Mouse (Mus musculus) brain, embryonic 14.5 days (tissue): ENCODE results near the gene Cdc42ep2. TPM values are rescaled to one million over a fixed set of nuclear protein-coding genes. Genes with fewer than 3 reads are reported as not detected.

Source experiments
- DNase-seq: peaks from one replicate; pipeline ENCODE4 v3.0.0-alpha.2; 2011; ENCODE audit warnings: low read depth
- CTCF ChIP-seq: fragments of 200-500 bp; IDR thresholded peaks from 2 replicates; pipeline ENCODE4 v1.5.1; 2012; ENCODE audit warnings: inconsistent platforms, mild to moderate bottlenecking, moderate library complexity, borderline replicate concordance; ENCODE audit not compliant: insufficient read depth, insufficient read length; ENCODE audit errors: extremely low read depth
- POLR2A ChIP-seq: fragments of 200-500 bp; IDR thresholded peaks from 2 replicates; pipeline ENCODE4 v1.6.1; 2012; ENCODE audit warnings: mild to moderate bottlenecking, inconsistent platforms, borderline replicate concordance; ENCODE audit not compliant: poor library complexity, insufficient read depth, insufficient read length, severe bottlenecking; ENCODE audit errors: extremely low read depth
- polyA plus RNA-seq: library from polyadenylated mRNA; depleted of rRNA; stranded (reverse); fragments of >200 nt; gene quantifications from 2 replicates; pipeline ENCODE4 v1.2.3, GENCODE M21; 2012; rRNA removed

Cdc42ep2 gene
- 11.7 and 13.7 TPM in 2 replicates for polyA plus RNA-seq

DNA sequence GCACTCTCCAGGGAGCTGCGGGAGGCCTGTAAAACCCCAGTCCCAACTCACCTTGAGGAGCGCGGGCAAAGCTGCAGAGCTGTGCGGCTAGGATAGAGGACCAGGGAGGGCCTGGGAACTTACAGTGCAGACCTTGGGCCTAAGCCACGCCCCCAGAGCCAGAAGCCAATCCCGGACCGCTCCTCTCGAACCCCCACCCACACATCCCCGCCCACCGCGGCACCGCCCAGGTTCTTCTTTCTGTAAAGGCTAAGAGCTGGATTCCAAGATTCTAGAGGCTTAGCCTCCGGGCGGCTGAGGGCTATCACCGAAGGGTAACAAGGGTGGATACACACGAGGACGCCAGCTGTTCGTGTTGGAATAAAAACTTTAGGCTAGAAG lies at the start of gene Cdc42ep2:
Gene Cdc42ep2, minus strand, starts transcription at position 104 of the 381 bp plus-strand sequence.
- DNase-seq, result peak; percentile 97
- no peak for TF ChIP-seq CTCF
- peak; percentile 20; the same call in 1 of the 2 replicates for TF ChIP-seq POLR2A

DNA sequence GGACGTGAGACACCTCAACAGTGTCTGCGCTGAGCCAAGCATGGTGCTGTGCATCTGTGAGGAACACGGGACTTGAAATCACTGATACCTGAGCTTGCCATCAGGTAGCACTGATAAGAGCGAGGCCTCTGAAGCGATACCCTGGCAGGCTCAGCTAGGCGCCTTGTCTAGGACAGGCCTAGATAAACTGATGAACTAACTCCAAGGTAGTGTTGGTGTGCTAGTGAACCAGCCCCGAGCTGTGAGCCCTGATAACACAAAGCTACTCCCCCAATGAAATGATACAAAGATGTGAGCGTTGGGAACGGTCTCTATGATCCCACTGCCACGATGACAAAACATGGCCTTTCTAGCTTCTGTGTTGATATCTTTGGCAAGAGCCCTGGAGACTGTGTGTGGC lies 43.0 kb upstream of the Cdc42ep2 start:
- no peak for DNase-seq
- TF ChIP-seq CTCF (no peak), POLR2A (no peak)

DNA sequence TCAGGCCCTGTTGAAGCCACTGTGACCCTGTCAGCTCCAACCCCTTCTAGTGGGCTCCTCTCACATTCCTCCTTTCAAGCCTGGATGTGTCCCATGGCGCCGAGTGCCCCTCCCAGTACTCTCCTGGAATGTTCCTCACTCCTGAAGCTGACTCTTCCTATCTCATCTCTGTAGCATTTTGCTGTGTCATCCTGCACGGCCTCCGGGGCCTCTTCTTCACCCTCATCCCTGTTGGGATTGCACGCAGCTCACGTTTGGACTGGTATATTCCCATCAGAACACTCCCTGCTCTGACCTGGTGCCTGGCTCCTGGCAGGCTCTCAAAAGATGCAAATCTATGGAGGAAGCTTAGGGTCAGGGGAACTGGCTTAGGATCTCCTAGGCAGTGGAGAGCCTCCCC lies 42.2 kb upstream of the Cdc42ep2 start:
- no peak for TF ChIP-seq POLR2A
- DNase-seq, result no peak

DNA sequence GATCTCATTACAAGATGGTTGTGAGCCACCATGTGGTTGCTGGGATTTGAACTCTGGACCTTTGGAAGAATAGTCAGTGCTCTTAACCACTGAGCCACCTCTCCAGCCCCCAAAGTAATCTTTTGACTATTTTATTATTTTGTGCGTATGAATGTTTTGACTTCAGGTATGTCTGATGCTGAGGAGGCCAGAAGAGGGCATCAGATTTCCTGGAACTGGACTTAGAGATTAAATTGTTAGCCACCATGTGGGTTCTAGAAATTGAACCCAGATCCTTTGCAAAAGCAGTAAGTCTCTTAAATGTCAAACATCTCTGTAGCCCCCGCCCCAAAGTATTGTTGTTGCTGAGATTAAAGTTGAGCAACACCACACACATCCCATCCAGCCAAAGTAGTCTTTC lies 41.3 kb upstream of the Cdc42ep2 start:
- no peak for TF ChIP-seq CTCF
- no peak for TF ChIP-seq POLR2A
- DNase-seq, result no peak

DNA sequence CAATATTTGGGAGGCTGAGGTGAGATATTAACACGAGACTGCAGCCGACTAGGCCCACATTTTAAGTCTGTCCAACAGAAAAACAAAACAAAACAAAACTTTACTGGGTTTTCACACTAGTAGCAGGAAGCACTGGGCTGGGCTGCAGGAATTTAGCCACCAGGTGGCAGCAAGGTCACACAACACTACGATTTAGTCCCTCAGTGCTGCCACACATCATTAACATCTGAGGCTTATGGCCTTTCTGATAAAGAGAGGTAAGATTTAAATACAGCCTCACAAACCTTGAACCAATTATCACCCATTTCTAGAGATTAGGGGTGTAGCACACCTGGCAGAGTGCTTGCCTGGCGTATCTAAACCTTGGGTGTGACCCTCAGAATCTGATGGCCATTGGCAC lies 40.7 kb upstream of the Cdc42ep2 start:
- peak; percentile 85 for DNase-seq
- TF ChIP-seq POLR2A (no peak), CTCF (peak; percentile 82; the same call in 1 of the 2 replicates)

DNA sequence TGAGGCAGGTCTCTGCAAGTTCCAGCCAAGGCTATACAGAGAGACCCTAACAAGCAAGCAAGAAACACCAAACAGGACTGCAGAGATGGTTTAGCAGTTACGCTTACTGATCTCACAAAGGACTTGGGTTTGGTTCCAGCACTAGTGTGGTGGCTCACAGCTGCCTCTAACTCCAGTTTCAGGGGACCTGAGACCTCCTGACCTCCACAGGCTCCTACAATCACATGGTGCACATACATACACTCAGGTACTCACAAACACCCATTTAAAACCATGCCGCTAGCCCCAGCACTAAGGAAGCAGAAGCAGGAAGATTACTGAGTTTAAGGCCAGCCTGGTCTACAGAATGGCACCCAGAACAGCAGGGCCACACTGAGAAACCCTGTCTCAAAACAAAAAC lies 40.2 kb upstream of the Cdc42ep2 start:
- no peak for TF ChIP-seq CTCF
- no peak for TF ChIP-seq POLR2A
- DNase-seq, result no peak

DNA sequence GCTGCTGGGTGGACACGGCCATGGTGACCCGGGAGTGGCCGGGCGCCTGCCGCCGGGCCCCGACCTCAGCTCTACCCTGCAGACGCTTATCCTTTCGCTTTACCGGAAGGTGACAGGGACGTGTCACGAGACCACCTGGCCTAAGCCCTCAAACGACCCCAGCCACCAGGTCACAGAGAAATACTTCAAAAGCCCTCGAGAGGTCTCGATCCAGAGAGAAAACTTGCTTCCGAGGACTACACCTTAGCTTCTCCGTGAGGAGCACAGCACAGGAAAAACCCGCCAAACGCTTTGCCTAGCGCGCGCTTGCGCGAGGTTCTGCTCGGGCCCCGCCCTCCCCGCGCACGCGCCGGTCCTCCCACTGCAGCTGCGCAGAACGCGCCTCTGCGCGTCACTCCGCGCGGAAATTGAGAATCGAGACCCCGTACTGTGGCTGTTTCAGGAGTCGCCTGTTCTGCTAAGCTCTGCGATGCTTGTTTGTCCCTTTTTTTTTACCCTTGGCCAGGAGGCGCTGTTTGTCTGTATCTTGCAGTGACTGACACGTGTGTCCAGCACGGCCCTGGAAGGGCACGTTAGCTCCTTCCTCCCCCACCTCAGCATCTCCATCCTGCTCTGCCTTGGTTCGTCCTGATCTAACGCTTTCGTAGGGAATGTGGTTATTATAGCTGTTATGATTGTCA lies 39.4 kb upstream of the Cdc42ep2 start, which contains the start of gene Pola2:
Gene Pola2, minus strand, starts transcription at position 320 of the 680 bp plus-strand sequence.
- TF ChIP-seq CTCF (no peak), POLR2A (peak; percentile 50; the same call in 1 of the 2 replicates)
- peak; percentile 96 for DNase-seq

DNA sequence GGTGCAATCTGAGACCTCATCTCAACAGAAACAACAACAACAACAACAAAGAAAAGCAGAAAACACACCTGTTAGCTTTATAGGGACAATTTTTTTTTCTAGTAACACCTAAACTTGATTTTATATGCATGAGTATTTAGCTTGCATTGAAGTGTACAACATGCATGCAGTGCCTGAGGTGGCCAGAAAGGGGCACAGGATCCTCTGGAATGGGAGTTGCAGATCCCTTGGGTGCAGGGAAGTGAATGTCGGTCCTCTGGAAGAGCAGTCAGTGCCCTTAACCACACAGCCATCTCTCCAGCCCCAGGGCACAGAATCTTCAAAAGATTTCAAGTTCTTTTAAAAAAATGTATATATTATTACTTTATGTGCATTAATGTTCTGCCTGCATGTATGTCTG lies 38.0 kb upstream of the Cdc42ep2 start:
- no peak for TF ChIP-seq CTCF
- DNase-seq, result no peak

DNA sequence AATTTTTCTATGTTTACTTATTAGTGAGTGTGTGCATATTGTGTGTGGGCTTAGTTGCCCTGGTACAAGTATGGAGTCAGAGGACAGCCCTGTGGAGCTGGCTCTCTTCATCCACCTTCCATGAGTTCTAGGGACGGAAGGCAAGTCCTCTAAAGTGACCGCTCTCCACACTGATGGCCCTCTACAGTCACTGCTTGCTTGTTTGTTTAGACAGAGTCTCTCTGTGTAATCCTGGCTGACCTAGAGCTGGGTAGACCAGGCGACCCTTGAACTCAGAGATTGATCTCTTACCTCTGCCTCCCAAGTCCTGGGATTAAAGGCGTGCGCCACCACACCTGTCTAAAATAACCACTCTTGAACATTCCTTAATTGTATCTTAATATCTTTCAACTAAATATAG lies 32.8 kb upstream of the Cdc42ep2 start:
- TF ChIP-seq CTCF (no peak), POLR2A (no peak)
- DNase-seq, result no peak

DNA sequence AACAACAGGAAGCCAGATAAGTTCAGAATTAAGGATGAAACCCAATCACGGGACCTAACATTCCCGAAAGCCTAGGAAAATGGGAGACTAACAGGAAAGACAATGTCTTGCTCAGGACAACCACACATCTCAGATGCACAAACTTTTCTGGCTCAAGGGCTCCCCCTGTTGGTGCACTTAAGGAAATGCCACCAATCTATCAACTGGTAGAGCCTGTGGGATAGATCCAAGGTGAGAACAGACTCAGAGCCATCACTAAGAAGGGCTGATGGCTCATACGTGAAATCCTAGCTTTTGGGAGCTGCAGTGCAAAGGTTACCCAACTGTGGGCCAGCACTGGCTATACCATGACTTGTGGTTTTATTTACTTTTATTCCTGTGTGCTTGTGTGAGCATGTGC lies 32.1 kb upstream of the Cdc42ep2 start:
- peak; percentile 79; the same call in 1 of the 2 replicates for TF ChIP-seq CTCF
- TF ChIP-seq POLR2A, result no peak
- peak; percentile 84 for DNase-seq

DNA sequence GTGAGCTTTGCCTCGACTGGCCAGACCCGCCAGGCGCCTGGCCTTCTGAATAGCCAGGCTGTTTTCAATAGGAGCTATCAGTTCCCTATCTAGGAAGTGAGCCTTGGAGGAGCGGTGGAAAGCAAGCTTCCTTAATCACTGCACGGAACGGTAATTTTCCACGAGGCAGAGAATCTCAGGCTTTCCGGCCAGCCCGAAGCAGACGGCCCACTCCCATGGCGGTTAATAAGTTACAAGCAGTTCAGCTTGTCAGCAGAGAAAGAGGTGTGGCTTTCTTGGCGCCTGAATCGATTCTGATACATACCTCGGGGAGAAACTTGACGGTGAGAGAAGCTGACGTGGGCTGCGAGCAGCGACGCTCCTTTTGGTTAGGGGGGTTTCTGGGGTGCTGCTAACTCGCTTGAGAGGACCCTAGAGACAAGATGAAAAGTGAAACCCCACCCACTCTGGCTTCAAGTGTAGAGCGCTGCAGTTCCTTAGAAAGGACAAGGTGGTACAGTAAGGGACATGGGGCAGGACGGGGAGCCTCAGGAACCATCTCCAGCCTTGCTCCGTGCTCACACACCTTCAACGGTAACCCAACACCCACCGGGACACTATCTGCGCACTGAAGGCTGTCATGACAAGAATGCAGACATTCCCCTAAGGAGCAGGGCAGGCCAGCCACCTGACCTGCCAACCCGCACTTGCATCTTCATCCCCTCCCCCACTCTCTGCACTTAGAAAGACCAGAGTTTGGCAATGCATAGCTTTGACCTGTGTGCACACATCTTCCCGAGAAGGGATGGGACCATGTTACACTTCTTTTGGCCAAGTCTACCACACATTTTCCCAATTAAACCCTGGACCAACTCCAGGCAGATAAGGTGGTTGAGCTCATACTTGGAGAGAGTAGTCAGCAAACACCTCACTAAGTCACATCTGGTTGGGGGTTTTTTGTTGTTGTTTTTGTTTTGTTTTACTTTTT lies 31.4 kb upstream of the Cdc42ep2 start:
- TF ChIP-seq POLR2A (no peak), CTCF (no peak)
- DNase-seq, result no peak
